Mouse (Mus musculus): Measurements from ENCODE around the gene Bcl7b. TPM values are rescaled to one million over a fixed set of nuclear protein-coding genes. Genes with fewer than 3 reads are reported as not detected.

Bcl7b gene
- polyA plus RNA-seq, 1 experiment from 2014 or later: 27.7 TPM

- 24% methylated on average over 3 of the region's 3 CpGs for WGBS (ENCODE audit: insufficient replicate concordance)
- ATAC-seq (ENCODE audit: insufficient read depth): no peak
- Histone ChIP-seq H3K9ac (no peak overlapping the region), H3K27me3 (no peaks in the 10 kb centered on the region), H3K4me1 (replicated peaks) (peaks cover 49% of the 10 kb centered on the region), H3K27ac (replicated peaks) (peak overlapping the region; percentile 94; the same call in 1 of the 2 replicates), H3K4me2 (peak overlapping the region; percentile 81), H3K9me3 (replicated peaks) (no peaks in the 10 kb centered on the region), H3K4me3 (replicated peaks) (0 out of 2 replicates have a peak overlapping the region, but pooled peaks have one; percentile 98), H3K36me3 (replicated peaks) (peaks cover 38% of the 10 kb centered on the region)
Measured at GRCm38 (mm10) chr5:135185596-135185995, 17.5 kb downstream of the Bcl7b start.

GRCm38 (mm10) chr5:135186231-135186620 is 18.1 kb downstream of the Bcl7b start:
- no peaks in the 10 kb centered on the region for H3K27me3 ChIP-seq
- peaks cover 51% of the 10 kb centered on the region for H3K4me1 ChIP-seq (replicated peaks)
- H3K27ac ChIP-seq (replicated peaks): peak overlapping the region; percentile 94
- H3K4me2 ChIP-seq: peak overlapping the region; percentile 81
- peak overlapping the region; percentile 98 for H3K4me3 ChIP-seq (replicated peaks)
- peaks cover 38% of the 10 kb centered on the region for H3K36me3 ChIP-seq (replicated peaks)
- 15% methylated on average over 10 of the region's 10 CpGs for WGBS (ENCODE audit: insufficient replicate concordance)
- no peak for ATAC-seq (ENCODE audit: insufficient read depth)
- no peaks in the 10 kb centered on the region for H3K9me3 ChIP-seq (replicated peaks)
- peak overlapping the region; percentile 97 for H3K9ac ChIP-seq

- peaks cover 38% of the 10 kb centered on the region for H3K36me3 ChIP-seq (replicated peaks)
- H3K27me3 ChIP-seq: no peaks in the 10 kb centered on the region
- WGBS (ENCODE audit: insufficient replicate concordance): under 1% methylated on average over 57 of the region's 57 CpGs
- peak within 1 kb of the TSS; percentile 97 for H3K9ac ChIP-seq
- peak within 1 kb of the TSS; percentile 81 for H3K4me2 ChIP-seq
- ATAC-seq (ENCODE audit: insufficient read depth): peak; percentile 94
- peaks cover 52% of the 10 kb centered on the region for H3K4me1 ChIP-seq (replicated peaks)
- H3K9me3 ChIP-seq (replicated peaks): no peaks in the 10 kb centered on the region
- peak within 1 kb of the TSS; percentile 94 for H3K27ac ChIP-seq (replicated peaks)
- H3K4me3 ChIP-seq (replicated peaks): peak within 1 kb of the TSS; percentile 98
Measured at GRCm38 (mm10) chr5:135186621-135187348, 18.7 kb downstream of the Bcl7b start, which contains the start of gene Baz1b. Gene Baz1b, plus strand, starts transcription at chr5:135187264.

DNA sequence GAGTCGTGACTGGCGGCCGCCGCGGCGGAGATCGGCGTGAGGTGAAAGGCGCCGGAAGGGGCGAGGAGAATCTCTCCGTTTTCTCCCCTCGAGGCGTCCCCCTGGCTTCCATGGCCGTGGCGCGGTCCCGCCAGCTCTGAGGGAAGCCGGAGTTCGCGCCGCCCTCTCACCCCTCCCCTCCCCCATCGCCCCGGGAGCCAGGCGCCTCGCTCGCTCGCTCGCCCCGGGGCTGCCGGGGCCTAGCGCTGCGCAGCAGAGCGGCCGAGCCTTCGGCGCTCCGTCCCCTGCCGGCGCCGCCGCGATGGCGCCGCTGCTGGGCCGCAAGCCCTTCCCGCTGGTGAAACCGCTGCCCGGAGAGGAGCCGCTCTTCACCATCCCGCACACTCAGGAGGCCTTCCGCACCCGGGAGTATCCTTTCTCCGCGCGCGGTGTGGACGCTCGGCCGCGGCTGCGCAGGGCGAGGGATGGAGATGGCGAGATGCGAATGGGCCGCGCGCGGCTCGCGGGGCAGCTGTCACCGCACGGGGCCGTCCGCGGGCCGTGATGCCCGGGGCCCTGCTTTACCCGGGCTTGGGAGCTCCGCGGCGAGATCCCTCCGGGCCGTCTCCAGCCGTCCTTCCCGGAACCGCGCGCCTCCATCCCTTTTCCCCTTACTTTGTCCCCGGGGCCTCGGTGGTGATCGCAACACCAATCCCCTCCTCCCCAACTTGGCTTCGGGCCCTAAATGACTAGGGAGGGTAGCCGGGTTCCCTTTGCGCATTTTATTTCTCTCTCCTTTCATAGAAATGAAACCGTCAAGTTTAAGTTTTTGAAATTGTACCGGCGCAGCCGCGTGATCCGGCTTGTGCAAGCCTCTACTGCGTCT is 19.5 kb downstream of the Bcl7b start:
- H3K9ac ChIP-seq: peak overlapping the region; percentile 97
- peaks cover 58% of the 10 kb centered on the region for H3K4me1 ChIP-seq (replicated peaks)
- no peaks in the 10 kb centered on the region for H3K9me3 ChIP-seq (replicated peaks)
- peak overlapping the region; percentile 98 for H3K4me3 ChIP-seq (replicated peaks)
- H3K27ac ChIP-seq (replicated peaks): peak overlapping the region; percentile 94
- H3K36me3 ChIP-seq (replicated peaks): peaks cover 38% of the 10 kb centered on the region
- peak overlapping the region; percentile 81 for H3K4me2 ChIP-seq
- WGBS (ENCODE audit: insufficient replicate concordance): under 1% methylated on average over 102 of the region's 102 CpGs
- no peaks in the 10 kb centered on the region for H3K27me3 ChIP-seq
- peak; percentile 75 for ATAC-seq (ENCODE audit: insufficient read depth)

- WGBS (ENCODE audit: insufficient replicate concordance): 0% methylated on average over 8 of the region's 8 CpGs
Measured at GRCm38 (mm10) chr5:135188214-135188554, 20.1 kb downstream of the Bcl7b start.

DNA sequence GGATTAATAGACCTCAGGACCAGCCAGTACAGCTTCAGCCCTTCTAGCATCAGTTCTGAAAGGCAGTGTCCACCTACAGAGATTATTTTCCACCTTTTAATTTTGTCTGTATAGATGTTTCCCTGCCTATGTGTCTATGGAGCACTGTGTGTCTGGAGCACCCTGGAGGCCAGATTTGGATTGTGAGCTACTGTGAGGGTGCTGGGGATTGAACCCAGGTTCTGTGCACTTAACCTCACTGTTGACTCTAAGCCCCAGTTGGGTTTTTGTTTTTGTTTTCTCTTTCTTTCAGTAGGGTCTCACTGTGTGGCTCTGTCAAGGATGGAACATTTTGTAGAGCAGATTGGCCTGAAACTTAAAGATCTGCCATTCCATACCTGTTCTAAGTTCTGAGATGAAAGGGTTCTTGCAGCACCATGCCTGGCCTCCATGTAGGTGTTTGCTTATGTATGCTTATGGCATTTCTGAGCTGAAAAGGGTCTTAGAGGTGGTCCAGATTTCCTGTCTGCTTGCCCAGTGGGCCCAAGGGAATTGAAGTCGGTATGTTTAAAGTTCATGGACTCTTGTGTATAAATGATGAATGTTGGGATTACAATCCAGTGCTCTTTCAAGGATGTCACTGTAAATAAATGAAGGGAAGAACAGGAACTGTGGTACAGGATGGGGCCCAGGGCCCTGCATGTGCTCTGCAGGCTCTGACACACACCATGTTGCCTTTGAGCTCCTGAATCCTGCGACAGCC is 21.4 kb downstream of the Bcl7b start:
- peak overlapping the region; percentile 41 for H3K27ac ChIP-seq (replicated peaks)
- no peak for ATAC-seq (ENCODE audit: insufficient read depth)
- no peaks in the 10 kb centered on the region for H3K9me3 ChIP-seq (replicated peaks)
- H3K4me1 ChIP-seq (replicated peaks): peaks cover 62% of the 10 kb centered on the region
- peak overlapping the region; percentile 81 for H3K4me2 ChIP-seq
- 51% methylated on average over 2 of the region's 2 CpGs for WGBS (ENCODE audit: insufficient replicate concordance)
- H3K9ac ChIP-seq: peak overlapping the region; percentile 97
- H3K27me3 ChIP-seq: no peaks in the 10 kb centered on the region
- peaks cover 55% of the 10 kb centered on the region for H3K36me3 ChIP-seq (replicated peaks)
- peak overlapping the region; percentile 98 for H3K4me3 ChIP-seq (replicated peaks)

More at GRCm38 (mm10) chr5:135188214-135188554, 20.1 kb downstream of the Bcl7b start:
- Histone ChIP-seq H3K27ac (replicated peaks) (peak overlapping the region; percentile 94), H3K4me2 (peak overlapping the region; percentile 81), H3K4me1 (replicated peaks) (peaks cover 58% of the 10 kb centered on the region), H3K36me3 (replicated peaks) (peaks cover 42% of the 10 kb centered on the region), H3K9me3 (replicated peaks) (no peaks in the 10 kb centered on the region), H3K9ac (peak overlapping the region; percentile 97), H3K4me3 (replicated peaks) (peak overlapping the region; percentile 98), H3K27me3 (no peaks in the 10 kb centered on the region)
- no peak for ATAC-seq (ENCODE audit: insufficient read depth)

DNA sequence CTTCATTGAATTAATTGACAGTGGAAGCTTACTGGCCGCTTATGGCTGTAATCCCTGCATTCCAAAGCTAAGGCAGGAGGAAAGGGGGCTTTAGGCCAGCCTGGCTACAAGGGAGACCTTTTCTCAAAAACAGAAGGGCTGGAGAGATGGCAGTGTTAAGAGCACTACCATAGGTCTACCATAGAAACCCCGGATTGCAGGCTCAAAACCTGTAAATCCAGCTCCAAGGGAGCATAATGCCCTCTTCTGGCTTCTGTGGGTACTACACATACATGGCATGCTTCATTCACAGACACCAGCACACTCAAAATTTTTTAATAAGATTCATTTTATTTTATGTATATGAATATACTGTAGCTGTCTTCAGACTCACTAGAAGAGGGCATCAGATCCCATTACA is 23.5 kb downstream of the Bcl7b start:
- Histone ChIP-seq H3K9me3 (replicated peaks) (no peaks in the 10 kb centered on the region), H3K9ac (no peak overlapping the region), H3K4me3 (replicated peaks) (no peak overlapping the region), H3K4me1 (replicated peaks) (peaks cover 58% of the 10 kb centered on the region), H3K36me3 (replicated peaks) (peaks cover 71% of the 10 kb centered on the region), H3K4me2 (no peak overlapping the region), H3K27me3 (no peaks in the 10 kb centered on the region), H3K27ac (replicated peaks) (no peak overlapping the region)
- no peak for ATAC-seq (ENCODE audit: insufficient read depth)
- WGBS (ENCODE audit: insufficient replicate concordance): 44% methylated on average over 2 of the region's 2 CpGs

DNA sequence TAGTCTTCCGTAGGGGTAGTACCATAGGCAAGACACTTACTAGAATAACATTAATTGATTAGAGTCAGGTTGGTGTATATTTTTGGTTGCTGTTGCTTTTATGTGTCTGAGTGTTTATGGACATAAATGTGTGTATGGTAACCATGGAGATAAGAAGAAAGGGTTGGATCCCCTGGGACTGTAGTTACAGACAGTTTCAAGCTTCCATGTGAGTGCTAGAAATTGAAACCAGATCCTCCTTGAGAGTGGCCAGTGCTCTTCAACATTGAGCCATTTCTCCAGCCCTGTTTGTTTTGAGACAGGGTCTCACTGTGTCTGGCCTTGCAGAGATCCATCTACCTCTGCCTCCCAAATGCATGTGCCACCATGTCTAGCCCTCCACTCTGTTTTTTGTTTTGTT is 24.3 kb downstream of the Bcl7b start:
- no peak overlapping the region for H3K4me3 ChIP-seq (replicated peaks)
- H3K27me3 ChIP-seq: no peaks in the 10 kb centered on the region
- H3K4me1 ChIP-seq (replicated peaks): peaks cover 57% of the 10 kb centered on the region
- no peaks in the 10 kb centered on the region for H3K9me3 ChIP-seq (replicated peaks)
- 95% methylated on average over 1 of the region's 1 CpGs for WGBS (ENCODE audit: insufficient replicate concordance)
- no peak overlapping the region for H3K27ac ChIP-seq (replicated peaks)
- no peak overlapping the region for H3K9ac ChIP-seq
- peaks cover 78% of the 10 kb centered on the region for H3K36me3 ChIP-seq (replicated peaks)
- H3K4me2 ChIP-seq: no peak overlapping the region
- ATAC-seq (ENCODE audit: insufficient read depth): no peak

DNA sequence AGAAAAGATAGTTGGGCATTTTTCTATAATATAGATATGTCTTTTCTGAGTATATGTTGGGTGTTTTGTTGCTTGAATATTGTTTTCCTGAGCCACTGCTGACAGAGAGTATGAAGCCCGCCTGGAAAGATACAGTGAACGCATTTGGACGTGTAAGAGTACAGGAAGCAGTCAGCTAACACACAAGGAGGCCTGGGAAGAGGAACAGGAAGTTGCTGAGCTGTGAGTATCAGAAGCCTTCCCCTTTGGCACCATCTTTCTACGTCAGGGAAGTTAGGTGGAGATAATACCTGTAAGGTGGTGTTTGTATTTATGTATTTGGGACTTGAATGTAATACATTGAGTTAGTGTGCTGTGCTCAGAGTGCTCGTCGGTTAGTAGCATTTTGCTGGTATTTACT is 28.3 kb downstream of the Bcl7b start:
- H3K9ac ChIP-seq: no peak overlapping the region
- H3K36me3 ChIP-seq (replicated peaks): peaks cover 91% of the 10 kb centered on the region
- H3K27ac ChIP-seq (replicated peaks): no peak overlapping the region
- 47% methylated on average over 6 of the region's 6 CpGs for WGBS (ENCODE audit: insufficient replicate concordance)
- no peak overlapping the region for H3K4me2 ChIP-seq
- H3K4me3 ChIP-seq (replicated peaks): no peak overlapping the region
- H3K4me1 ChIP-seq (replicated peaks): peaks cover 34% of the 10 kb centered on the region
- no peaks in the 10 kb centered on the region for H3K9me3 ChIP-seq (replicated peaks)
- no peaks in the 10 kb centered on the region for H3K27me3 ChIP-seq
- no peak for ATAC-seq (ENCODE audit: insufficient read depth)

DNA sequence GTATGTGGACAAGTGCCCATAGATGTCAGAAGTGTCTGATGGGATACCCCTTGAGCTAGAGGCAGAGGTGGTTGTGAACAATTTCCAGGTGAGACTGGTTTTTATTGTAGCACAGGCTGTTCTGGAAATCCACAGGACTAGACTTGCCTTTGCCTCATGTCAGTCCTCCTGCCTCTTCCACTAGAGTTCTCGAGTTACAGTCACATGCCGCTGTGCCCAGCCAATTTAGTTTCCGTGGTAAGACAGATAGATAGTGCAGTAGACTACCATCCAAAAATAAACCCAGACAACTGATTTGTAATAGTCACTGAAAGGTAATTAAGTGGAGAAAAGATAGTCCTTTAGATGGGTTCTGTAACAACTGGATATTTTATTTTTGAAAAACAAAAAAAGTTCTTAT is 34.7 kb downstream of the Bcl7b start:
- 85% methylated on average over 3 of the region's 3 CpGs for WGBS (ENCODE audit: insufficient replicate concordance)
- no peaks in the 10 kb centered on the region for H3K9me3 ChIP-seq (replicated peaks)
- peaks cover 92% of the 10 kb centered on the region for H3K36me3 ChIP-seq (replicated peaks)
- ATAC-seq (ENCODE audit: insufficient read depth): no peak
- no peak overlapping the region for H3K4me3 ChIP-seq (replicated peaks)
- H3K9ac ChIP-seq: no peak overlapping the region
- H3K4me2 ChIP-seq: no peak overlapping the region
- H3K4me1 ChIP-seq (replicated peaks): no peaks in the 10 kb centered on the region
- H3K27ac ChIP-seq (replicated peaks): no peak overlapping the region
- H3K27me3 ChIP-seq: no peaks in the 10 kb centered on the region

GRCm38 (mm10) chr5:135208197-135208596 is 40.1 kb downstream of the Bcl7b start:
- ATAC-seq (ENCODE audit: insufficient read depth): no peak
- 75% methylated on average over 1 of the region's 1 CpGs for WGBS (ENCODE audit: insufficient replicate concordance)

More at GRCm38 (mm10) chr5:135208197-135208596, 40.1 kb downstream of the Bcl7b start:
- Histone ChIP-seq H3K4me3 (replicated peaks) (no peak overlapping the region), H3K27ac (replicated peaks) (no peak overlapping the region), H3K4me1 (replicated peaks) (no peaks in the 10 kb centered on the region), H3K36me3 (replicated peaks) (peaks cover 96% of the 10 kb centered on the region), H3K9ac (no peak overlapping the region), H3K27me3 (no peaks in the 10 kb centered on the region), H3K4me2 (no peak overlapping the region), H3K9me3 (replicated peaks) (no peaks in the 10 kb centered on the region)
